Mouse (Mus musculus) G1E (cell line): ENCODE data around the gene D330045A20Rik.

Experiments used
- CTCF ChIP-seq: IDR thresholded peaks from 2 replicates; pipeline ENCODE4 v1.5.1; 2012; ENCODE audit warnings: low read depth, low read length, inconsistent platforms, mixed read lengths
- POLR2AphosphoS5 ChIP-seq: IDR thresholded peaks from 2 replicates; pipeline ENCODE4 v1.6.1; 2012; ENCODE audit warnings: low read depth, low read length, inconsistent platforms; ENCODE audit not compliant: insufficient replicate concordance

GRCm38 (mm10) chrX:139550456-139550855 lies 70.3 kb downstream of the D330045A20Rik start:
- TF ChIP-seq CTCF (no peak), POLR2AphosphoS5 (no peak)
